Mouse (Mus musculus) forebrain, embryonic 16.5 days (tissue): ENCODE data around the gene Gm21708. TPM values are rescaled to one million over a fixed set of nuclear protein-coding genes. Genes with fewer than 3 reads are reported as not detected.
"Not testable (repeated sequence)": the region's sequence is repeated elsewhere in the genome, so short reads cannot be mapped to it uniquely, and the experiment has no call there.

ENCODE experiments used
- ATAC-seq: fragments of 200-750 bp; cut with Nextera tagmentation; 2 replicates; pipeline ENCODE4 v1.8.0; 2017; ENCODE audit warnings: mild to moderate bottlenecking, moderate library complexity
- H3K27ac ChIP-seq: fragments of 300-500 bp; sonication (generic); 2 replicates; pipeline ENCODE4 v1.5.1; 2014; ENCODE audit warnings: low read length, control low read depth
- H3K27me3 ChIP-seq: fragments of 300-500 bp; sonication (generic); replicated peaks from 2 replicates; pipeline ENCODE4 v1.6.1; 2014; ENCODE audit warnings: low read length; ENCODE audit not compliant: control insufficient read depth, insufficient read depth
- H3K36me3 ChIP-seq: fragments of 300-500 bp; sonication (generic); 2 replicates; pipeline ENCODE4 v1.6.1; 2014; ENCODE audit not compliant: control insufficient read depth, insufficient read depth
- H3K4me1 ChIP-seq: fragments of 300-500 bp; sonication (generic); replicated peaks from 2 replicates; pipeline ENCODE4 v1.6.1; 2014; ENCODE audit warnings: low read length; ENCODE audit not compliant: control insufficient read depth, insufficient read depth
- H3K4me2 ChIP-seq: fragments of 300-500 bp; sonication (generic); 2 replicates; pipeline ENCODE4 v1.6.1; 2014; ENCODE audit warnings: mild to moderate bottlenecking, low read length, control low read depth
- H3K4me3 ChIP-seq: fragments of 300-500 bp; sonication (generic); replicated peaks from 2 replicates; pipeline ENCODE4 v1.5.1; 2014; ENCODE audit warnings: mild to moderate bottlenecking, low read length, control low read depth
- H3K9ac ChIP-seq: fragments of 300-500 bp; sonication (generic); replicated peaks from 2 replicates; pipeline ENCODE4 v1.6.1; 2014; ENCODE audit warnings: low read depth, low read length, control low read depth
- H3K9me3 ChIP-seq: fragments of 300-500 bp; sonication (generic); 2 replicates; pipeline ENCODE4 v1.6.1; 2016; ENCODE audit warnings: low read length; ENCODE audit not compliant: control insufficient read depth
- WGBS: fragments of 180-500 bp; shearing (Covaris S2); extraction: QIAGEN DNeasy Blood & Tissue Kit; methylation state at CpG from one replicate; pipeline ENCODE4 v1.1.7; 2014; 5-methylcytosine and 5-hydroxymethylcytosine counted together
- polyA plus RNA-seq: library from polyadenylated mRNA; unstranded; fragments of >200 nt; fragmentation: Nextera tagmentation; extraction: Ambion mirVana; gene quantifications from 2 replicates; pipeline ENCODE4 v1.2.1, GENCODE M21; 2015

The Gm21708 gene
- polyA plus RNA-seq: not detected in 2 replicates

DNA sequence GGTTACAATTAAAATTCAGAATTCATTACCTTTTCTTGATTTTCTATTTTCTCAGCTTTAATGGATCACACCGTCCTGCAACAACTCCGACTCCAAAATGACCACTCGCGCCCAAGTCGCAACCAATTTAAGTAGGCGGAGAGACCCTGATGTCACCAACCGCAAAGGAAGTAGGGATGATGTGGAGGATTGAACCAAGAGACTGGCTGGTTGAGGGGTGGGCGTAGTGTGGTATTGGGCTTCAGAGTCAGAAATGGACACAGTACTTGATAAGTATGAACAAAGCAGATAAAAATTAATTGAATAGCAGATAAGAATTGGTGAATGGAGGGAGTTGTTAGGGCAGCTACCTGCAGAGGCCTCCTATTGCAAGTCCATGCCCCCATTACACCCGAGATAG, at the start of gene Gm21708, which contains the start of gene Gm21704:
Gene Gm21708, minus strand, starts transcription at position 101 of the 400 bp plus-strand sequence.
Gene Gm21704, minus strand, starts transcription at position 101 of the 400 bp plus-strand sequence.
- ATAC-seq, H3K9ac ChIP-seq, H3K27ac ChIP-seq, H3K36me3 ChIP-seq, H3K4me2 ChIP-seq, H3K27me3 ChIP-seq, H3K4me3 ChIP-seq, H3K9me3 ChIP-seq, H3K4me1 ChIP-seq: not testable (repeated sequence)
- WGBS: no CpG with 5 or more reads among the region's 9 CpGs

Other genes starting within 250 kb of the Gm21708 start
- gene Gm21677, start 103.7 kb downstream of the Gm21708 start, polyA plus RNA-seq: not detected in 2 replicates
- gene Gm21693, start 64.8 kb downstream of the Gm21708 start, polyA plus RNA-seq: not detected in 2 replicates
- not detected in 2 replicates for gene Gm21704, start within 50 bp of the Gm21708 start, polyA plus RNA-seq